Comparison of ENCODE assay signal across 9 mouse cellular contexts in genomic region chr10:10689668-10690223, GRCm38 (mm10). TPM values are rescaled to one million over a fixed set of nuclear protein-coding genes. Genes with fewer than 3 reads are reported as not detected.
DNase-seq lines count a peak whose midpoint lies in the region; ATAC-seq and TF ChIP-seq lines count a peak whose summit lies in the region.
"Had no signal": no experiment of that assay in that cellular context is flagged by ENCODE, and none has a peak within 500 bp of the region (broad histone marks: within the 10 kb centered on the region; RNA-seq: fewer than 3 reads in every experiment).

No protein-coding gene starts in this region.

- H3K9ac ChIP-seq in forebrain, embryonic 14.5 days (ENCODE audit: low read length): peak overlapping the region; percentile 59
- peak overlapping the region; percentile 54 for H3K9ac ChIP-seq in limb, embryonic 14.5 days (ENCODE audit: low read depth, low read length, severe bottlenecking)
- no peak overlapping the region for H3K9ac ChIP-seq in stomach, embryonic 14.5 days (replicated peaks; ENCODE audit: low read depth, low read length)

- no peak for TF ChIP-seq CTCF in left cerebral cortex, adult 2 months (IDR thresholded peaks at IDR 0.05)

- H3K27me3 ChIP-seq in forebrain, embryonic 14.5 days (replicated peaks; ENCODE audit: control insufficient read depth, insufficient read depth, low read length): no peaks in the 10 kb centered on the region
- no peaks in the 10 kb centered on the region; the same call in 1 of the 2 replicates for H3K27me3 ChIP-seq in limb, embryonic 14.5 days (ENCODE audit: control insufficient read depth, insufficient read depth, low read length)
- no peaks in the 10 kb centered on the region for H3K27me3 ChIP-seq in stomach, embryonic 14.5 days (ENCODE audit: control insufficient read depth, insufficient read depth, low read length)

- no peak for DNase-seq in left cerebral cortex, adult 2 months (ENCODE audit: extremely low spot score in 1 of 2, low spot score in 2 of 2)
- DNase-seq in left cerebral cortex, postnatal 36 days (ENCODE audit: low spot score in 2 of 2): no peak
- peak; percentile 1 for DNase-seq in forebrain, embryonic 14.5 days (ENCODE audit: low spot score)
- DNase-seq in limb, embryonic 14.5 days (ENCODE audit: low spot score): no peak
- DNase-seq in adrenal gland, adult 8-10 months: no peak
- no peak for DNase-seq in cerebellum, adult 8-10 months
- DNase-seq: cerebellum, adult 9-10 months had no signal

- ATAC-seq in forebrain, embryonic 14.5 days: peak; percentile 57; the same call in 1 of the 2 replicates
- no peak for ATAC-seq in limb, embryonic 14.5 days (ENCODE audit: low FRiP score, low read depth)
- no peak for ATAC-seq in stomach, embryonic 14.5 days (ENCODE audit: insufficient number of reproducible peaks, insufficient read depth, low FRiP score, low read depth)

- peak overlapping the region; percentile 44 for H3K4me3 ChIP-seq in left cerebral cortex, adult 2 months
- H3K4me3 ChIP-seq in forebrain, embryonic 14.5 days (ENCODE audit: low read depth, low read length): peak overlapping the region; percentile 39
- H3K4me3 ChIP-seq in limb, embryonic 14.5 days (replicated peaks; ENCODE audit: low read length): peak overlapping the region; percentile 42
- peak overlapping the region; percentile 35 for H3K4me3 ChIP-seq in stomach, embryonic 14.5 days (ENCODE audit: low read depth, low read length)

- 4% methylated on average over 11 of the region's 11 CpGs for WGBS in forebrain, embryonic 14.5 days
- 8% methylated on average over 11 of the region's 11 CpGs for WGBS in limb, embryonic 14.5 days
- WGBS in stomach, embryonic 14.5 days: 23% methylated on average over 11 of the region's 11 CpGs

- H3K4me1 ChIP-seq in forebrain, embryonic 14.5 days (ENCODE audit: control insufficient read depth, insufficient read depth, low read length): no peaks in the 10 kb centered on the region; the same call in 1 of the 2 replicates
- 0 out of 2 replicates have a peak, but pooled peaks cover 6% of the 10 kb centered on the region for H3K4me1 ChIP-seq in limb, embryonic 14.5 days (ENCODE audit: control insufficient read depth, insufficient read depth, low read length)
- no peaks in the 10 kb centered on the region for H3K4me1 ChIP-seq in stomach, embryonic 14.5 days (ENCODE audit: control insufficient read depth, insufficient read depth, low read length)

- H3K27ac ChIP-seq in left cerebral cortex, adult 2 months: peak overlapping the region; percentile 78
- H3K27ac ChIP-seq in forebrain, embryonic 14.5 days (ENCODE audit: low read depth, low read length): no peak overlapping the region
- H3K27ac ChIP-seq in limb, embryonic 14.5 days (replicated peaks; ENCODE audit: low read depth, low read length): no peak overlapping the region
- H3K27ac ChIP-seq in stomach, embryonic 14.5 days (ENCODE audit: low read length): no peak overlapping the region

- H3K4me2 ChIP-seq in forebrain, embryonic 14.5 days (ENCODE audit: low read length): peak overlapping the region; percentile 79
- peak overlapping the region; percentile 90 for H3K4me2 ChIP-seq in limb, embryonic 14.5 days (replicated peaks; ENCODE audit: low read depth, low read length, severe bottlenecking)
- H3K4me2 ChIP-seq in stomach, embryonic 14.5 days (replicated peaks; ENCODE audit: low read depth, low read length): peak overlapping the region; percentile 79

- no peaks in the 10 kb centered on the region for H3K36me3 ChIP-seq in forebrain, embryonic 14.5 days (ENCODE audit: control insufficient read depth, insufficient read depth, low read length)
- no peaks in the 10 kb centered on the region for H3K36me3 ChIP-seq in limb, embryonic 14.5 days (ENCODE audit: control insufficient read depth, insufficient read depth, low read length)
- no peaks in the 10 kb centered on the region for H3K36me3 ChIP-seq in stomach, embryonic 14.5 days (ENCODE audit: control insufficient read depth, insufficient read depth, low read length)

- intact Hi-C loops in left cerebral cortex, adult 2 months (cut with DNase I): loop anchor here (5.0 kb wide), 4 partner anchors 77 to 393 kb away; partner anchors contain the start of gene Grm1
- intact Hi-C loops in left cerebral cortex, postnatal 36 days (cut with DNase I): loop anchor here (10.0 kb wide), 3 partner anchors 75 to 395 kb away; partner anchors contain the start of gene Grm1

- H3K9me3 ChIP-seq in forebrain, embryonic 14.5 days (replicated peaks; ENCODE audit: control insufficient read depth, low read length): no peaks in the 10 kb centered on the region
- H3K9me3 ChIP-seq in limb, embryonic 14.5 days (ENCODE audit: control insufficient read depth, low read length): no peaks in the 10 kb centered on the region
- H3K9me3 ChIP-seq in stomach, embryonic 14.5 days (ENCODE audit: control insufficient read depth, low read depth, low read length): no peaks in the 10 kb centered on the region

- TF ChIP-seq POLR2A in limb, embryonic 14.5 days (IDR thresholded peaks at IDR 0.05; ENCODE audit: borderline replicate concordance, extremely low read depth, insufficient read depth, insufficient read length): no peak

RNA-seq across cellular contexts. Expression of gene Gm10944, which starts 8.6 kb away (rescaled TPM):
- total RNA-seq in left cerebral cortex, adult 2 months (2021): not detected
- not detected for total RNA-seq in left cerebral cortex, postnatal 36 days (2021)
- not detected in 2 replicates for polyA plus RNA-seq in forebrain, embryonic 14.5 days (2014; fragmentation: Nextera tagmentation; extraction: Ambion mirVana)
- polyA plus RNA-seq in limb, embryonic 14.5 days (2012; rRNA removed): not detected in 2 replicates
- polyA plus RNA-seq in limb, embryonic 14.5 days (2014; fragmentation: Nextera tagmentation; extraction: Ambion mirVana): not detected in 2 replicates
- polyA plus RNA-seq in stomach, embryonic 14.5 days (2014; fragmentation: Nextera tagmentation; extraction: Ambion mirVana): not detected in 2 replicates
- not detected for total RNA-seq in adrenal gland, adult 8-10 months (2022)
- polyA plus RNA-seq: large intestine, adult 2 months had no signal
